ENCODE assay signal across 16 mouse cellular contexts in the genomic region with DNA sequence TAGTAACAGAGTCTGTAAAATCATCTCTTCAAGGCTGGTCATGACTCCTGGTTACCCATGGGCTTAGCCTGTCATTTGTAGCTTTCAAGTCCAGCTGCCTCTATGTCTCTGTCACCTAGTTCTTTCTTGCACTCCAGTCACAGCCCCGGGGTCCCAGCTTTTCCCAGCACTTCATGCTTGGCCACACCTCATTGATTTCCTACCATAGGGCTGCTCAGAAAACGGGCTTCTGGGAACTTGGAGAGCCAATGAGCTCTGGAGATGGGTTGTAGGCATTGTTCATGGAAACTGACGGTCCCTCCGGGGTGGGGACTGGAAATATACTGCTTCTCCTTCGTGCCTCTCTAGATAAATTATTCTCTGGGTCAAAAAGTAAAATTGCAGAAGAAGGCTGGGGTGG. TPM values are rescaled to one million over a fixed set of nuclear protein-coding genes. Genes with fewer than 3 reads are reported as not detected.
"Had no signal": no experiment of that assay in that cellular context is flagged by ENCODE, and none has a peak within 500 bp of the region (broad histone marks: within the 10 kb centered on the region; RNA-seq: fewer than 3 reads in every experiment).

No protein-coding gene starts in this region.

- DNase-seq: kidney, adult 11 months; kidney, adult 9 months; kidney, postnatal 25 days; layer of hippocampus, postnatal 36 days; liver, embryonic 13.5 days; thymus, adult 18-20 months; thymus, postnatal 36 days had no signal

- H3K9me3 ChIP-seq: intestine, embryonic 15.5 days; liver, embryonic 13.5 days; midbrain, embryonic 12.5 days; midbrain, embryonic 15.5 days; neural tube, embryonic 12.5 days; neural tube, embryonic 15.5 days had no signal

- H3K4me2 ChIP-seq: intestine, embryonic 15.5 days; liver, embryonic 13.5 days; midbrain, embryonic 12.5 days; midbrain, embryonic 15.5 days; neural tube, embryonic 12.5 days; neural tube, embryonic 15.5 days had no signal

- H3K4me3 ChIP-seq: intestine, embryonic 15.5 days; left cerebral cortex, adult 2 months; liver, embryonic 13.5 days; midbrain, embryonic 12.5 days; midbrain, embryonic 15.5 days; neural tube, embryonic 12.5 days; neural tube, embryonic 15.5 days had no signal

- H3K27me3 ChIP-seq: intestine, embryonic 15.5 days; midbrain, embryonic 12.5 days; midbrain, embryonic 15.5 days; neural tube, embryonic 12.5 days; neural tube, embryonic 15.5 days had no signal

- H3K4me1 ChIP-seq: intestine, embryonic 15.5 days; midbrain, embryonic 12.5 days; midbrain, embryonic 15.5 days; neural tube, embryonic 12.5 days; neural tube, embryonic 15.5 days had no signal

- H3K9ac ChIP-seq: intestine, embryonic 15.5 days; liver, embryonic 13.5 days; midbrain, embryonic 12.5 days; midbrain, embryonic 15.5 days; neural tube, embryonic 12.5 days; neural tube, embryonic 15.5 days had no signal

- ATAC-seq: hindbrain, embryonic 16.5 days; intestine, embryonic 15.5 days; midbrain, embryonic 15.5 days had no signal

- H3K27ac ChIP-seq: intestine, embryonic 15.5 days; left cerebral cortex, adult 2 months; liver, embryonic 13.5 days; macrophage; midbrain, embryonic 12.5 days; midbrain, embryonic 15.5 days; neural tube, embryonic 12.5 days; neural tube, embryonic 15.5 days had no signal

- H3K36me3 ChIP-seq: intestine, embryonic 15.5 days; liver, embryonic 13.5 days; midbrain, embryonic 12.5 days; midbrain, embryonic 15.5 days; neural tube, embryonic 12.5 days; neural tube, embryonic 15.5 days had no signal

RNA-seq across cellular contexts. Expression of gene Plb1, which starts 28.2 kb away (rescaled TPM):
- polyA plus RNA-seq: limb, embryonic 11.5 days; liver, embryonic 13.5 days; neural tube, embryonic 12.5 days; neural tube, embryonic 15.5 days had no signal
